Mouse (Mus musculus) gastrocnemius, postnatal 4 days (tissue): ENCODE data around the gene St7. TPM values are rescaled to one million over a fixed set of nuclear protein-coding genes. Genes with fewer than 3 reads are reported as not detected.
"Not testable (repeated sequence)": the region's sequence is repeated elsewhere in the genome, so short reads cannot be mapped to it uniquely, and the experiment has no call there.

ENCODE experiments used
- DNase-seq, 2 experiments: peaks; one replicate each; pipeline ENCODE4 v3.0.0; 2021 to 2022; ENCODE audit warnings: low spot score in 2 of 2, mixed read lengths in 2 of 2
- long read RNA-seq, 2 experiments: library from polyadenylated mRNA; stranded (forward); transcript quantifications; one replicate each; pipeline ENCODE4 v2.0.0; 2021
- total RNA-seq, 2 experiments: library from RNA; stranded (reverse); gene quantifications; 2 replicates each; pipeline ENCODE4 v1.2.3; 2021

St7 gene
- total RNA-seq = 10 to 100 TPM; 17.4 to 18.3 TPM
- long read RNA-seq, experiment 1, transcript St7-205 (16 exons, 2,115 nt) = minor isoform, 8 of 24 reads
- long read RNA-seq, experiment 1, transcript St7-202 (15 exons, 2,046 nt) = major isoform, 9 of 24 reads
- long read RNA-seq, experiment 1, partial matches to known transcripts = 0 of 24 reads
- long read RNA-seq, experiment 1, other reads (novel, unspliced or antisense) = 5 of 24 reads
- long read RNA-seq, experiment 2, transcript St7-202 (15 exons, 2,046 nt) = major isoform, 13 of 26 reads
- long read RNA-seq, experiment 2, transcript St7-205 (16 exons, 2,115 nt) = minor isoform, 5 of 26 reads
- long read RNA-seq, experiment 2, partial matches to known transcripts = 1 of 26 reads
- long read RNA-seq, experiment 2, other reads (novel, unspliced or antisense) = 5 of 26 reads

- no peak for DNase-seq
Measured at GRCm38 (mm10) chr6:17692647-17693046, at the start of gene St7. St7 (plus strand) TSS chr6:17692933.

- no peak for DNase-seq
Measured at GRCm38 (mm10) chr6:17646107-17646506, 46.6 kb upstream of the St7 start.

GRCm38 (mm10) chr6:17652132-17652531 lies 40.6 kb upstream of the St7 start:
- no peak for DNase-seq

GRCm38 (mm10) chr6:17655080-17655479 lies 37.7 kb upstream of the St7 start:
- no peak for DNase-seq

GRCm38 (mm10) chr6:17657308-17657707 lies 35.4 kb upstream of the St7 start:
- DNase-seq = no peak

GRCm38 (mm10) chr6:17665348-17665747 lies 27.4 kb upstream of the St7 start:
- no peak for DNase-seq

- DNase-seq = no peak
Measured at GRCm38 (mm10) chr6:17666024-17666423, 26.7 kb upstream of the St7 start.

- DNase-seq = no peak
Measured at GRCm38 (mm10) chr6:17667813-17668212, 24.9 kb upstream of the St7 start.

- DNase-seq = no peak
Measured at GRCm38 (mm10) chr6:17668334-17668733, 24.4 kb upstream of the St7 start.

GRCm38 (mm10) chr6:17669826-17670225 lies 22.9 kb upstream of the St7 start:
- no peak for DNase-seq

GRCm38 (mm10) chr6:17675019-17675756 lies 17.5 kb upstream of the St7 start:
- peak; percentile 24 to 57 for DNase-seq

GRCm38 (mm10) chr6:17677008-17677407 lies 15.7 kb upstream of the St7 start:
- DNase-seq = no peak

- no peak for DNase-seq
Measured at GRCm38 (mm10) chr6:17680266-17680925, 12.3 kb upstream of the St7 start.

GRCm38 (mm10) chr6:17681810-17682209 lies 10.9 kb upstream of the St7 start:
- DNase-seq = no peak

GRCm38 (mm10) chr6:17688676-17689075 lies 4.1 kb upstream of the St7 start:
- no peak for DNase-seq

- DNase-seq = peak; percentile 53 to 72
Measured at GRCm38 (mm10) chr6:17693726-17694549, 1.2 kb downstream of the St7 start.

GRCm38 (mm10) chr6:17694550-17694951 lies 1.8 kb downstream of the St7 start:
- DNase-seq = peak; percentile 70 to 81

GRCm38 (mm10) chr6:17696321-17696734 lies 3.6 kb downstream of the St7 start:
- DNase-seq = peak in 1 of 2 experiments; percentile 57

GRCm38 (mm10) chr6:17700936-17701612 lies 8.3 kb downstream of the St7 start:
- no peak for DNase-seq

- not testable (repeated sequence) for DNase-seq
Measured at GRCm38 (mm10) chr6:17704038-17704437, 11.3 kb downstream of the St7 start.
